Mouse (Mus musculus): ENCODE results near the gene Stat6. TPM values are rescaled to one million over a fixed set of nuclear protein-coding genes. Genes with fewer than 3 reads are reported as not detected.

The Stat6 gene
- polyA plus RNA-seq, 1 experiment = 123 TPM

DNA sequence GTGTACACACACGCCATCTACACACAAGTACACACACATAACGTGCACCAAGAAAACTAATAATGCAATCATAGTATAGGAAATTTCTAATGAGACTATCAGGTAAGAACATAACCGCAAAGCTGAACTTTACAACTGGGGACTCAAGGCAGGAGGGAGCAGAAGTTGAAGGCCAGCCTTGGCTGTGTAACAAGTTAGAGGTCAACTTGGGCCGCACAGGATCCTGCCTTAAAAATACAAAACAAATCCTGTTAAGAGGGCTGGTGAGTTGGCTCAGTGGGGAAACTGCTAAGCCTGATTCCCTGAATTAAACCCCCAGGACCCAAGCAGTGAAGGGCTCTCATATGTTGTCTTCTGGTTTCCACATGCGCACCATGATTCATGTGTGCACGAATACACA, 40.6 kb upstream of the Stat6 start:
- no peak overlapping the region for H3K4me3 ChIP-seq (replicated peaks; ENCODE audit: extremely low read depth, low read depth, low read length)
- TF ChIP-seq CTCF (IDR thresholded peaks at IDR 0.05; ENCODE audit: insufficient read depth, low read length) = no peak
- no peak for TF ChIP-seq POLR2A (IDR thresholded peaks at IDR 0.05; ENCODE audit: borderline replicate concordance, extremely low read depth, low read depth, low read length)
- peaks cover 13% of the 10 kb centered on the region for H3K4me1 ChIP-seq (ENCODE audit: control insufficient read depth, insufficient read depth, low read length)
- 90% methylated on average over 6 of the region's 6 CpGs for WGBS
- no peak for DNase-seq

DNA sequence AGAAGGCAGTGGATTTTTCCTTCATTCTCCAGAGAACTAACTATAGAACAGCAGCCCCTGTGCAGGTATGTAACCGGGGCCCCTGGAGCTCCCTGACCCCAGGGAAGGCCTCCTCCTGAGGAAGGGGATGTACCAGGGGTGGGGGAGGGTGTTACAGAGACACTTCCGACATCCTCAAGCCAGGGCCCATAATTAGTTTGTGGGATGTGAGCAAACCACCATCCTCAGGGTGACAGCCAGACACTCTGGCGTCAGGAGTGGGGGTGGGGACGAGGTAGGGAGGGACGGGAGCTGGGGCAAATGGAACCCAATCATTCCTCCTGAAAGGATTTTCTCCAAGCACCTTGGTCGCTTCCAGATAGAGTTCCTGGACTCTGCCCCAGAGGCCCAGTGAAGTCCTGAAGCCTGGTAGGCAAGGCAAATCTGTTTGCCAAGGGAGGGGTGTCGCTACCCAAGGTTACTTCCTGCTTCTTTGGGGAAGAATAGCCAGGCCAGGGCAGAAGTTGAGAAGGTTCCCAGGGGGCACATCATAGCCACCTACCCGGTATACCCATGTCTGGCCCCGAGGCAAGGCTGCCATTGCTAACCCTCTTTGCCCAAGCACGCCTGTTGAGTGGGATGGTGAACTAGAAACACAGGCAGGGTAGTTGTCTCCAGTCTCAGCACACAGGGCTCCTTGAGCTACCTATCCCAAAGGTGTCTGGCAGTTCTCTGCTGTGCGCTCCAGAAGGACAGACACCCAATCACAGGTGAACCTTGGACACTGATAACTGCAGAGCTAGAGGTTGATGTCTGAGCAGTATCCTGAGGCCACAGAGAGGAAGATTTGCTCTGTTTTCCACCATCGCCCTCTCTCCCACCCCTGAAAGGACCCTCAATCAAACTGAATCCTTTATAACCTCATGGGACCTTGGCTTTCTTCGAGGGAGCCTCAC, 39.1 kb upstream of the Stat6 start:
- no peak for TF ChIP-seq POLR2A (IDR thresholded peaks at IDR 0.05; ENCODE audit: borderline replicate concordance, extremely low read depth, low read depth, low read length)
- TF ChIP-seq CTCF (IDR thresholded peaks at IDR 0.05; ENCODE audit: insufficient read depth, low read length) = no peak
- no peak for DNase-seq
- Histone ChIP-seq H3K4me3 (replicated peaks; ENCODE audit: extremely low read depth, low read depth, low read length) (no peak overlapping the region), H3K4me1 (ENCODE audit: control insufficient read depth, insufficient read depth, low read length) (peaks cover 13% of the 10 kb centered on the region)
- WGBS = 50% methylated on average over 13 of the region's 13 CpGs

DNA sequence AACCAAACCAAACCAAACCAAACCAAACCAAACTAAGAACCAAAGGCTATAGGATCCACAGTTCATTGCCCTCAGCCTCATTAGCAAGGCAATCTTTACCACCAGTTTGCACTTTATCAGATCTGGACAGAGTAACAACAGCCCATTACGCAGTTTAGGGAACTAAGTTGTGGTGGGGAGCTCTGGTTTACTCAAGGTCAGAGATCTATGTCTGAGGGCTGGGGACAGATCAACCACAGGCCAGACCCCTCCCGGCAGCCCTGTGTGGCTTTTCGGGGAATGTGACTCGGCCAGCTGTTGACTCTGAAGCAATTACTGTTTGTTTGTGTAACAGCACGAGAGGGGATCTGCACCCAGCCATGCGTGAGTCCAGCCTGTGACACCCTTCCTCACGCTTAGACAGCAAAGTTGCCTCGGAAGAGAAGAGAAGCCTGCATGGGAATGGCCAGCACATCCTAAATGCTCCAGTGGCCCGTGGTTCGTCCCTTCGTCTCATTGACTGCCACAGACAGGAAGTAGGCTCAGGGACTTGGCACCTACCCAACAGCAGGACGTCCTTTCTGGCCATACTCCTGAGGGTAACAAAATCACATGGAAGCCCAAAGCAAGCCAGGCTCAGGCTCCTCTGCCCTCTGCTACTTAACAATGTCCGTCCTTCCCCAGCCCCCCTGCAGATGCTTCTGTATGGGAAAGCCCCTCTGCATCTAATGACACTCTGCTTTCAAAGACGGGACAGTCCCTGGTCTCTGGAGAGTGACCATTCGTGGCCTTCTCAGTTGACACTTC, 38.1 kb upstream of the Stat6 start:
- H3K4me1 ChIP-seq (ENCODE audit: control insufficient read depth, insufficient read depth, low read length) = peaks cover 13% of the 10 kb centered on the region; the same call in 1 of the 2 replicates
- no peak for DNase-seq
- TF ChIP-seq POLR2A (IDR thresholded peaks at IDR 0.05; ENCODE audit: borderline replicate concordance, extremely low read depth, low read depth, low read length) = no peak
- TF ChIP-seq CTCF (IDR thresholded peaks at IDR 0.05; ENCODE audit: insufficient read depth, low read length) = no peak
- 27% methylated on average over 15 of the region's 15 CpGs for WGBS
- H3K4me3 ChIP-seq (replicated peaks; ENCODE audit: extremely low read depth, low read depth, low read length) = no peak overlapping the region

DNA sequence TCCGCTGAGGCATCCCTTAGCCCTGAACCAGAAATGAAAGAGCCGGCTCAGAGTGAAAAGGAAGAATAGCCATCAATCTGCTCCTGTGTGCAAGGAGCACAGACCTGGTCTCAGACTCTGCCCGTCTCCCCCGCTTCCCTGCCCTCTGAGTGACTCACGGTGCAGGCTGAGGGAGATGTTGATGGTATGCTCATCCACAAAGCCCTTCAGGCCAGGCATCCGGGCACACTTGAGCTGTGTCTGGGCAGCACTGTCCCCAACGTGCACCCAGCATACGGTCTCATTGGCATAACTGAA, 37.6 kb upstream of the Stat6 start:
- no peak for DNase-seq
- Histone ChIP-seq H3K4me3 (replicated peaks; ENCODE audit: extremely low read depth, low read depth, low read length) (no peak overlapping the region), H3K4me1 (ENCODE audit: control insufficient read depth, insufficient read depth, low read length) (peaks cover 13% of the 10 kb centered on the region; the same call in 1 of the 2 replicates)
- TF ChIP-seq CTCF (IDR thresholded peaks at IDR 0.05; ENCODE audit: insufficient read depth, low read length) = no peak
- TF ChIP-seq POLR2A (IDR thresholded peaks at IDR 0.05; ENCODE audit: borderline replicate concordance, extremely low read depth, low read depth, low read length) = no peak
- 74% methylated on average over 8 of the region's 8 CpGs for WGBS

DNA sequence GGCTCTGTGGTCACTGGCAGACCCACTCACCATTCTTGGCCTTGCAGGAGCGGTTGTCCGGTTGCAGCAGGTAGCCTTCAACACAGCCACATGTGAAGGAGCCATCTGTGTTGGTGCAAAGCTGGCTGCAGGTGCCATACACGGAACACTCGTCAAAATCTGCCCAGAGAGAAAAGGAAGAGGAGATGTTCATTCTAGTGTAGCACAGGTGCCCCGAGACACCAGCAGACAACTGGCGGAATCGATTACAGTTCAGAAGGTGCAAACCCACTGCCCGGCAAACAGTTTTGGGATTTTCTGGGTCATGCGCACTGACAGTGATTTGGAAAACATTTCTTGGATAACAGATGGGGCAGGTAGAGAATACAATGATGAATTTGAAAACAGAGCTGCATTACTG, 37.0 kb upstream of the Stat6 start:
- Histone ChIP-seq H3K4me3 (replicated peaks; ENCODE audit: extremely low read depth, low read depth, low read length) (no peak overlapping the region), H3K4me1 (ENCODE audit: control insufficient read depth, insufficient read depth, low read length) (peaks cover 13% of the 10 kb centered on the region; the same call in 1 of the 2 replicates)
- no peak for TF ChIP-seq POLR2A (IDR thresholded peaks at IDR 0.05; ENCODE audit: borderline replicate concordance, extremely low read depth, low read depth, low read length)
- no peak for DNase-seq
- WGBS = 91% methylated on average over 9 of the region's 9 CpGs

DNA sequence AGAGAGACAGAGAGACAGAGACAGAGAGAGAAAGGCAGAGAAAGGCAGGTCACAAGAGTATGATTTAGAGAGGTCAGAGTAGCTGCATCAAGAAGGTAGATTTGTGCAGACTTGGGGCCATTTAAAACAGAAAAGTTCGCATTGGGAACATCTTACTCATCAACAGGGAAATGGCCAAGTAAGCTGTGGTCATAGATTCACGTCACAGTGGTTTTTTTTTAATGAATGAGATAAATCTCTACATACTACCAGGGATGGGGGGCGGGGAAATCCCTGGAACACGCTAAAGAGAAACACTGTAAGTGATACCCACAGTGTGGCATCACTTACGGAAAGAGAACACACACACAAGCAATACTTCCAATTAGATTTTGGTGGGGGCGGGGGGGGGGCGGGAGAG, 35.7 kb upstream of the Stat6 start:
- TF ChIP-seq CTCF (IDR thresholded peaks at IDR 0.05; ENCODE audit: insufficient read depth, low read length) = no peak
- TF ChIP-seq POLR2A (IDR thresholded peaks at IDR 0.05; ENCODE audit: borderline replicate concordance, extremely low read depth, low read depth, low read length) = no peak
- no peak for DNase-seq
- no peak overlapping the region for H3K4me3 ChIP-seq (replicated peaks; ENCODE audit: extremely low read depth, low read depth, low read length)
- 85% methylated on average over 7 of the region's 7 CpGs for WGBS
- peaks cover 10% of the 10 kb centered on the region; the same call in 1 of the 2 replicates for H3K4me1 ChIP-seq (ENCODE audit: control insufficient read depth, insufficient read depth, low read length)

DNA sequence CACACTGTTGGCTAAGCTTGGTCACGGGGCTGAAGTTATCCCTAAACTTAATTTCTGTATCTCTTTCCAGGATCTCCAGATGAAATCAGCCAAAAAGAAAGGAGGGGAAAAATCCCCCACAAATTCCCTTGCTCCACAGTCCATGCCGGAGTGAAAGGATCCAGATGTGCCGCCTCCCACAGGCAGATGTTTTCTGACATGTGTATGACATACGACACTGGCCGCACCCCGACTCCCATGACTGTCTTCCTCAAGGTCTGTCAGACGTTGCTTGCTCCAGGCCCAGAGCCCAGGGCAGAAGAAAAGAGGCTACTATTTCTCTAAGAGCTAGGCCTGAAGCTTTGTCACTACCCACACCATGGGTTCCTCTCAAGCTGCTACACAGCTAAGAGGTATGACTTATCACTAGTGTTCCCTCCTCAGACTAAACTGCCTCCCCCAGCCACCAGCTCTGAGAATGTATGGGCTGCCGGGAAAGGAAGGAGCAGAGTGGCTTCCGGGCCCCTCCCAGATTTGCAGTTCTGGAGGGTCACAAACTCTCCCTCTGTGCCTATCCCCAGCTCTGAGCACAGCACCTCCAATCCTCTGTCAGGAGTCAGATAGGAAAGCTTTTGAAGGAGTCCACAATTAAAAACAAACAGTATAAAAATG, 33.2 kb upstream of the Stat6 start:
- Histone ChIP-seq H3K4me1 (ENCODE audit: control insufficient read depth, insufficient read depth, low read length) (peaks cover 8% of the 10 kb centered on the region; the same call in 1 of the 2 replicates), H3K4me3 (replicated peaks; ENCODE audit: extremely low read depth, low read depth, low read length) (no peak overlapping the region)
- TF ChIP-seq POLR2A (IDR thresholded peaks at IDR 0.05; ENCODE audit: borderline replicate concordance, extremely low read depth, low read depth, low read length) = no peak
- TF ChIP-seq CTCF (IDR thresholded peaks at IDR 0.05; ENCODE audit: insufficient read depth, low read length) = no peak
- WGBS = 60% methylated on average over 9 of the region's 9 CpGs
- no peak for DNase-seq

DNA sequence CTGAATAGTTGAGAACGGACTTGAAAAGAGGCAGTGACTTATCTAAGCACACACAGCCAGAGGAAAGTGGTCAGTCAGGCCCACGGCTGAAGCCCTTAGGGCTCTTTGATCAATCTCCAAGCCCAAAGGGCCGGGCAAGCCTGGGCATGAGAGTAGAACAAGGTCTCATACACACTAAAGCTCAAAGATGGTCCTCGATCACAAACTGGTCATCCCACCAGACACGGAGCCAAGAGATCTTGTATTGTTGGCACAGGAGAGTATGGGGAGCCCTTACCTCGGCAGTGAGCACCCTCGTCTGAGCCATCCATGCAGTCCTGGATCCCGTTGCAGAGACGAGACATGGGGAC, 32.7 kb upstream of the Stat6 start:
- DNase-seq = no peak
- 72% methylated on average over 9 of the region's 9 CpGs for WGBS
- H3K4me1 ChIP-seq (ENCODE audit: control insufficient read depth, insufficient read depth, low read length) = peaks cover 3% of the 10 kb centered on the region; the same call in 1 of the 2 replicates
- no peak overlapping the region for H3K4me3 ChIP-seq (replicated peaks; ENCODE audit: extremely low read depth, low read depth, low read length)
- no peak for TF ChIP-seq POLR2A (IDR thresholded peaks at IDR 0.05; ENCODE audit: borderline replicate concordance, extremely low read depth, low read depth, low read length)

DNA sequence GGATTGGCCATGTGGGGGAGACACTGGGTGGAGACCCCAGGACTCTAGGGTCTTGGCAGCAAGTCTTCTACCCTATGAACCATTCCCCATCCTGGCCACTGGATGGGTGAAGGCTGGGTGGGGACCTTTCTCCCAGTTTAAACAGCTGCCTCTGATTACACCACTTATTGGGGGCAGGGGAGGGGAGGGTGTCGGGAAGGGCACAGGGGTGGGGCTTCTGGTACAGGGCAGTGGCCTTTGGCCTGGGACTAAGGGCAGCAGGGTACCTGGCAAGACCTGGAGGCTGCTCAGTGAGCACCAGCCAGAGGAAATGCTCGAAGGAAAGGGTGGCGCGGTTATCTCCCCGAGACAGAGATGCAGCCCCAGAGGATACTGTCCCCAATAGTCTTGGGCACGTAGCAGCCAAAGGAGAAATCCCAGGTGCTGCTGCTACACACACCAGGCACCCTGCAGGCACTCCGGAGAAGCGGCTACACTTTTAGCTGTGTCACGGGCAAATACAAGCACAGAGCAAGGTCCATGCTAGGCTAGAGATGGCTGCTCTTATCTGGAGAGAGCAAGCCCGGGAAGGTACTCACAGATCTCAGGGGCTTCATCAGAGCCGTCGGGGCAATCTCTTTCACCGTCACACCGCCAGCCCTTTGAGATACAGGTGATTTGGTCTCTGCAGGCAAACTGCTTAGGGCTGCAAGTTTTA, 30.6 kb upstream of the Stat6 start:
- WGBS = 82% methylated on average over 14 of the region's 14 CpGs
- Histone ChIP-seq H3K4me3 (replicated peaks; ENCODE audit: extremely low read depth, low read depth, low read length) (no peak overlapping the region), H3K4me1 (ENCODE audit: control insufficient read depth, insufficient read depth, low read length) (peaks cover 3% of the 10 kb centered on the region; the same call in 1 of the 2 replicates)
- no peak for DNase-seq
- TF ChIP-seq CTCF (IDR thresholded peaks at IDR 0.05; ENCODE audit: insufficient read depth, low read length) (no peak), POLR2A (IDR thresholded peaks at IDR 0.05; ENCODE audit: borderline replicate concordance, extremely low read depth, low read depth, low read length) (no peak)

Data from lung, adult 2 months (tissue).